Mouse (Mus musculus) liver, embryonic 16.5 days (tissue): Measurements from ENCODE around the gene Fbxo36. TPM values are rescaled to one million over a fixed set of nuclear protein-coding genes. Genes with fewer than 3 reads are reported as not detected.

Experiments
- ATAC-seq: fragments of 200-750 bp; cut with Nextera tagmentation; 2 replicates; pipeline ENCODE4 v1.8.0; 2017; ENCODE audit warnings: low read depth, mild to moderate bottlenecking, moderate number of reproducible peaks, moderate library complexity
- H3K27ac ChIP-seq: fragments of 300-500 bp; sonication (generic); 2 replicates; pipeline ENCODE4 v1.5.1; 2014; ENCODE audit warnings: mild to moderate bottlenecking, low read length
- H3K27me3 ChIP-seq: fragments of 300-500 bp; sonication (generic); 2 replicates; pipeline ENCODE4 v1.6.1; 2014; ENCODE audit warnings: low read depth, low read length, mixed read lengths; ENCODE audit not compliant: control insufficient read depth, insufficient read depth
- H3K36me3 ChIP-seq: fragments of 300-500 bp; sonication (generic); 2 replicates; pipeline ENCODE4 v1.6.1; 2014; ENCODE audit warnings: mild to moderate bottlenecking; ENCODE audit not compliant: control insufficient read depth, insufficient read depth
- H3K4me1 ChIP-seq: fragments of 300-500 bp; sonication (generic); 2 replicates; pipeline ENCODE4 v1.6.1; 2014; ENCODE audit warnings: low read depth, low read length, mixed read lengths; ENCODE audit not compliant: control insufficient read depth
- H3K4me2 ChIP-seq: fragments of 300-500 bp; sonication (generic); 2 replicates; pipeline ENCODE4 v1.6.1; 2014; ENCODE audit warnings: low read depth, low read length, mixed read lengths
- H3K4me3 ChIP-seq: fragments of 300-500 bp; sonication (generic); 2 replicates; pipeline ENCODE4 v1.5.1; 2014; ENCODE audit warnings: low read depth, mild to moderate bottlenecking, low read length
- H3K9ac ChIP-seq: fragments of 300-500 bp; sonication (generic); 2 replicates; pipeline ENCODE4 v1.6.1; 2014; ENCODE audit warnings: low read depth, low read length
- H3K9me3 ChIP-seq: fragments of 300-500 bp; sonication (generic); replicated peaks from 2 replicates; pipeline ENCODE4 v1.6.1; 2016; ENCODE audit warnings: low read length; ENCODE audit not compliant: control insufficient read depth
- WGBS: fragments of 180-500 bp; shearing (Covaris S2); extraction: QIAGEN DNeasy Blood & Tissue Kit; methylation state at CpG from one replicate; pipeline ENCODE4 v1.1.7; 2014; ENCODE audit not compliant: insufficient replicate concordance; 5-methylcytosine and 5-hydroxymethylcytosine counted together
- polyA plus RNA-seq: library from polyadenylated mRNA; unstranded; fragments of >200 nt; fragmentation: Nextera tagmentation; extraction: Ambion mirVana; gene quantifications from 2 replicates; pipeline ENCODE4 v1.2.1, GENCODE M21; 2015

Fbxo36 gene
- polyA plus RNA-seq, 1 experiment from 2014 or later = 4.4 TPM

GRCm38 (mm10) chr1:84838621-84839151 is 955 bp upstream of the Fbxo36 start:
- H3K9ac ChIP-seq = peak overlapping the region; percentile 99
- H3K27me3 ChIP-seq = no peaks in the 10 kb centered on the region
- no peaks in the 10 kb centered on the region for H3K9me3 ChIP-seq
- peaks cover 7% of the 10 kb centered on the region for H3K4me1 ChIP-seq
- under 1% methylated on average over 39 of the region's 44 CpGs for WGBS
- ATAC-seq = peak; percentile 39
- H3K27ac ChIP-seq = peak overlapping the region; percentile 96
- peak overlapping the region; percentile 97 for H3K4me3 ChIP-seq
- no peaks in the 10 kb centered on the region for H3K36me3 ChIP-seq
- peak overlapping the region; percentile 74 for H3K4me2 ChIP-seq

GRCm38 (mm10) chr1:84840018-84840664 is 500 bp downstream of the Fbxo36 start, which contains the start of gene Trip12:
TSS of gene Trip12 (minus strand) at chr1:84840516.
- Histone ChIP-seq H3K9ac (peak within 1 kb of the TSS; percentile 99), H3K4me1 (peaks cover 7% of the 10 kb centered on the region), H3K4me3 (peak within 1 kb of the TSS; percentile 97), H3K4me2 (peak within 1 kb of the TSS; percentile 83), H3K27me3 (no peaks in the 10 kb centered on the region), H3K27ac (peak within 1 kb of the TSS; percentile 96), H3K36me3 (no peaks in the 10 kb centered on the region), H3K9me3 (no peaks in the 10 kb centered on the region)
- 0% methylated on average over 39 of the region's 39 CpGs for WGBS
- peak; percentile 43 for ATAC-seq

- Histone ChIP-seq H3K4me2 (peak overlapping the region; percentile 83; the same call in 1 of the 2 replicates), H3K9me3 (no peaks in the 10 kb centered on the region), H3K9ac (no peak overlapping the region; the same call in 1 of the 2 replicates), H3K4me3 (no peak overlapping the region), H3K4me1 (peaks cover 7% of the 10 kb centered on the region), H3K27me3 (no peaks in the 10 kb centered on the region), H3K36me3 (no peaks in the 10 kb centered on the region), H3K27ac (no peak overlapping the region)
- no peak for ATAC-seq
- WGBS = 54% methylated on average over 3 of the region's 3 CpGs
Observed at GRCm38 (mm10) chr1:84841061-84841460, 1.4 kb downstream of the Fbxo36 start.

- Histone ChIP-seq H3K36me3 (no peaks in the 10 kb centered on the region), H3K4me1 (peaks cover 7% of the 10 kb centered on the region), H3K9ac (no peak overlapping the region), H3K4me3 (no peak overlapping the region), H3K27me3 (no peaks in the 10 kb centered on the region), H3K4me2 (no peak overlapping the region), H3K9me3 (no peaks in the 10 kb centered on the region), H3K27ac (no peak overlapping the region)
- ATAC-seq = no peak
- WGBS = 75% methylated on average over 2 of the region's 2 CpGs
Observed at GRCm38 (mm10) chr1:84843366-84843765, 3.7 kb downstream of the Fbxo36 start.

- no peak for ATAC-seq
- H3K4me3 ChIP-seq = no peak overlapping the region
- WGBS = 82% methylated on average over 7 of the region's 7 CpGs
Observed at GRCm38 (mm10) chr1:84847698-84848097, 8.1 kb downstream of the Fbxo36 start.

GRCm38 (mm10) chr1:84848335-84848734 is 8.7 kb downstream of the Fbxo36 start:
- H3K4me2 ChIP-seq = no peak overlapping the region
- no peaks in the 10 kb centered on the region for H3K9me3 ChIP-seq
- no peak overlapping the region for H3K9ac ChIP-seq
- ATAC-seq = no peak
- 71% methylated on average over 3 of the region's 3 CpGs for WGBS
- H3K27me3 ChIP-seq = no peaks in the 10 kb centered on the region
- H3K36me3 ChIP-seq = no peaks in the 10 kb centered on the region
- no peak overlapping the region for H3K27ac ChIP-seq
- no peak overlapping the region for H3K4me3 ChIP-seq
- peaks cover 18% of the 10 kb centered on the region for H3K4me1 ChIP-seq

More at GRCm38 (mm10) chr1:84847698-84848097, 8.1 kb downstream of the Fbxo36 start:
- no peak overlapping the region for H3K27ac ChIP-seq
- H3K9ac ChIP-seq = no peak overlapping the region
- H3K36me3 ChIP-seq = no peaks in the 10 kb centered on the region
- no peak overlapping the region for H3K4me2 ChIP-seq
- H3K27me3 ChIP-seq = no peaks in the 10 kb centered on the region
- no peaks in the 10 kb centered on the region for H3K9me3 ChIP-seq
- H3K4me1 ChIP-seq = peaks cover 18% of the 10 kb centered on the region

GRCm38 (mm10) chr1:84848801-84849455 is 9.3 kb downstream of the Fbxo36 start:
- WGBS = 69% methylated on average over 6 of the region's 6 CpGs
- Histone ChIP-seq H3K27me3 (no peaks in the 10 kb centered on the region), H3K9me3 (no peaks in the 10 kb centered on the region), H3K36me3 (no peaks in the 10 kb centered on the region), H3K9ac (no peak overlapping the region), H3K4me1 (peaks cover 18% of the 10 kb centered on the region), H3K4me3 (no peak overlapping the region), H3K27ac (no peak overlapping the region), H3K4me2 (no peak overlapping the region)
- no peak for ATAC-seq

GRCm38 (mm10) chr1:84849804-84850203 is 10.2 kb downstream of the Fbxo36 start:
- 77% methylated on average over 7 of the region's 7 CpGs for WGBS
- H3K9me3 ChIP-seq = no peaks in the 10 kb centered on the region
- H3K4me1 ChIP-seq = peaks cover 18% of the 10 kb centered on the region
- no peaks in the 10 kb centered on the region for H3K27me3 ChIP-seq
- no peak overlapping the region for H3K4me2 ChIP-seq
- ATAC-seq = no peak
- H3K27ac ChIP-seq = no peak overlapping the region
- H3K36me3 ChIP-seq = no peaks in the 10 kb centered on the region
- no peak overlapping the region for H3K9ac ChIP-seq
- no peak overlapping the region for H3K4me3 ChIP-seq

GRCm38 (mm10) chr1:84850471-84850870 is 10.8 kb downstream of the Fbxo36 start:
- peaks cover 18% of the 10 kb centered on the region for H3K4me1 ChIP-seq

More at GRCm38 (mm10) chr1:84850471-84850870, 10.8 kb downstream of the Fbxo36 start:
- H3K27ac ChIP-seq = peak overlapping the region; percentile 64; the same call in 1 of the 2 replicates
- H3K36me3 ChIP-seq = no peaks in the 10 kb centered on the region
- H3K27me3 ChIP-seq = no peaks in the 10 kb centered on the region
- no peak overlapping the region for H3K4me3 ChIP-seq
- H3K4me2 ChIP-seq = no peak overlapping the region
- WGBS = 80% methylated on average over 7 of the region's 7 CpGs
- no peak for ATAC-seq
- no peak overlapping the region for H3K9ac ChIP-seq
- H3K9me3 ChIP-seq = no peaks in the 10 kb centered on the region
